Mouse (Mus musculus): ENCODE measurements around the gene Pot1a. TPM values are rescaled to one million over a fixed set of nuclear protein-coding genes. Genes with fewer than 3 reads are reported as not detected.

Gene Pot1a
- 45.6 and 47.7 TPM in 2 replicates for polyA plus RNA-seq (2014; fragmentation: Nextera tagmentation; extraction: Ambion mirVana)

DNA sequence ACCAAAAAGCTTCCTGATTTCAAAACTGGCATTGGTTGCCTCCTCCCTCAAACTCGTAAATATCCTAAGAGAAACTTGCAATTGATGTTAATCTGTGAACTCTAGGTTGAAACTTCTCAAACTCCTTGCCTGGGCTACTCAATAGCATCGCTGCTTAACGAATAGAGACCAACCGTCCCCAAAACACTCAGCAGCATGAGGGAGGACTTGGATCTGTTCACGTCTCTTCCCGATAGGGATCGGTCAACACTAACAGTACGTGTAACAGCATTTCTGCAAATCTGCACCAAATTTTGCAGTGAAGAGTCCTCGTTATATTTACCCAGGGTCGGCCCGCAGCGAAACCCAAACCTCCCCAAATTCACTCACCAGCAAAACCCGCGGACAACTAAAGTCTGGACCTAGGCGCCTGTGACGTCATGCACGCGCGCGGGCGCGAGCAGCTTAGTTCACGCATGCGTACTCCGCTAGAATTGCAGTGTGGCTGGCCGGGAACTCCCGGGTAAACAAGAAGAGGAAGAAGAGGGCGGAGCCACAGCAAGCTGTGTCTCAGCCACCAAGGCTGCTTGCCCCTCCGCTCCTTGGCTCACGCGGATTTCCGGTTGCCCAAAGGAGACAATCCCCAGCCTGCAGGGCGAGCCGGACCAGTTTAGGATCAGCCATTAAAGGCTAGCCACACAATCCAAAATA is at the start of gene Pot1a:
Gene Pot1a, minus strand, starts transcription at position 441 of the 690 bp plus-strand sequence.
- no peaks in the 10 kb centered on the region for H3K4me1 ChIP-seq (ENCODE audit: control insufficient read depth, insufficient read depth, low read length)
- under 1% methylated on average over 34 of the region's 34 CpGs for WGBS
- H3K36me3 ChIP-seq (ENCODE audit: control insufficient read depth, insufficient read depth, low read length): no peaks in the 10 kb centered on the region
- peak within 1 kb of the TSS; percentile 63; the same call in 1 of the 2 replicates for H3K27ac ChIP-seq (replicated peaks; ENCODE audit: low read depth, low read length)
- H3K9me3 ChIP-seq (ENCODE audit: control insufficient read depth, low read length): no peaks in the 10 kb centered on the region
- peak; percentile 98 for DNase-seq (ENCODE audit: low spot score)
- peak within 1 kb of the TSS; percentile 40 for H3K4me2 ChIP-seq (ENCODE audit: low read depth, severe bottlenecking)
- H3K9ac ChIP-seq (ENCODE audit: low read length): peak within 1 kb of the TSS; percentile 70
- H3K27me3 ChIP-seq (ENCODE audit: control insufficient read depth, insufficient read depth, low read length): no peaks in the 10 kb centered on the region
- ATAC-seq (ENCODE audit: insufficient number of reproducible peaks, low FRiP score, low TSS enrichment, low read depth): peak; percentile 98
- H3K4me3 ChIP-seq (ENCODE audit: low read depth, low read length): peak within 1 kb of the TSS; percentile 46

DNA sequence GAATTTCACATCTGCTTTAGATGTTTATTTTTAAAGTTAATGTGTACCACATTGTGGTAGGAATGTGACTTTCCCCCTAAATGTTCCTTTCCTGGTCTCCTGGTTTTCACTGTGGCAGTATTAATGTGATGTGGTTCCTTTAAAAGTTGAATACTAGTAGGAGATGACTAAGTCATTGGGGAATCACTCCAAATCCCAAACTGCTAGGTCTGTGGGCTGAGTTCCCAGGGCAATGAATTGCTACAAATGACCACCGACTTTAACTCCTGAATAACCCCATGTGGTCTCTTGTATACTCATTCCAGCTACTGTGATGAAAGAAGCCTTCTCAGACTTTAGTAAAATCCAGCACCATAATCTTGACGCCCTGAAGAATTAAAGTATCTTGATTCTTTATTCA is 27.2 kb upstream of the Pot1a start:
- 56% methylated on average over 2 of the region's 2 CpGs for WGBS
- H3K4me2 ChIP-seq (ENCODE audit: low read depth, severe bottlenecking): no peak overlapping the region
- no peak overlapping the region for H3K4me3 ChIP-seq (ENCODE audit: low read depth, low read length)
- H3K36me3 ChIP-seq (ENCODE audit: control insufficient read depth, insufficient read depth, low read length): no peaks in the 10 kb centered on the region
- H3K27ac ChIP-seq (replicated peaks; ENCODE audit: low read depth, low read length): no peak overlapping the region
- H3K27me3 ChIP-seq (ENCODE audit: control insufficient read depth, insufficient read depth, low read length): no peaks in the 10 kb centered on the region
- H3K4me1 ChIP-seq (ENCODE audit: control insufficient read depth, insufficient read depth, low read length): no peaks in the 10 kb centered on the region
- no peak for DNase-seq (ENCODE audit: low spot score)
- H3K9ac ChIP-seq (ENCODE audit: low read length): no peak overlapping the region
- H3K9me3 ChIP-seq (ENCODE audit: control insufficient read depth, low read length): no peaks in the 10 kb centered on the region
- no peak for ATAC-seq (ENCODE audit: insufficient number of reproducible peaks, low FRiP score, low TSS enrichment, low read depth)

DNA sequence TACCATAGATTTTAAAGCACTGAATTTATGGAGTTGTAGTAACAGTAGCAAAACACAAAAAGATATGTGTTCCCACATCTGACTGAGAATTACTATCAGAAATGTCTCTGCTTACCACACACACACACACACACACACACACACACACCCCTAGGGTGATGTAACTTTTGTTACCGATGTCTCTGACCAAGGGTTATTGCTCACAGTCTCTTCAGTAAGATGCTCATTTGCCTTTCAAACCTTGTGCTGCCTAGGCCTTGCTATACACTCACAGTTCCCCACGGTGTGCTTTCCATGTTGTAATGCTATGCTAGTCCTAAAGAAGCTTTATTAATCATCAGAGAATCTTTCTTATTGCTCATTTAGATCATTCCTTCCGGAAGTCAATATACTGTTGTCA is 3.0 kb downstream of the Pot1a start:
- Histone ChIP-seq H3K4me2 (ENCODE audit: low read depth, severe bottlenecking) (no peak overlapping the region), H3K27ac (replicated peaks; ENCODE audit: low read depth, low read length) (no peak overlapping the region), H3K9me3 (ENCODE audit: control insufficient read depth, low read length) (no peaks in the 10 kb centered on the region), H3K4me1 (ENCODE audit: control insufficient read depth, insufficient read depth, low read length) (no peaks in the 10 kb centered on the region), H3K27me3 (ENCODE audit: control insufficient read depth, insufficient read depth, low read length) (no peaks in the 10 kb centered on the region), H3K36me3 (ENCODE audit: control insufficient read depth, insufficient read depth, low read length) (no peaks in the 10 kb centered on the region), H3K4me3 (ENCODE audit: low read depth, low read length) (no peak overlapping the region), H3K9ac (ENCODE audit: low read length) (no peak overlapping the region)
- no peak for DNase-seq (ENCODE audit: low spot score)
- 97% methylated on average over 3 of the region's 3 CpGs for WGBS
- no peak for ATAC-seq (ENCODE audit: insufficient number of reproducible peaks, low FRiP score, low TSS enrichment, low read depth)

DNA sequence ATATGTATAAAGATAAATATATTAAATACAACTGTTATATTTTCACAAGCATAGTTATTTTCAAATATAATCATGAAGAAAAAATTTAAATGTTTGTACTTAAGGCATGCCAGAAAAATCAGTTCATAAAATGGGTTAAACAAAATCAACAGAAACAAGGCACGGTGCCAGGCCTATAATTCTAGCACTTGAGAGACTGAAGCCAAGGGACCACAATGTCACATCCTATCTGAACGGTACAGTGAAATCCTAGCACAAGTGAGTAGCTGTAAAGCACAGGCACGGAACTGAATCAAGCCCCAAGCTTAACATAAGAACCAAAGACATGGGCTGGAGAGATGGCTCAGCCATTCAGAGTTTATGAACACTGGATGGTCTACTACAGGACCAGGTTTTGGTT is 6.8 kb downstream of the Pot1a start:
- no peaks in the 10 kb centered on the region for H3K4me1 ChIP-seq (ENCODE audit: control insufficient read depth, insufficient read depth, low read length)
- no peak for ATAC-seq (ENCODE audit: insufficient number of reproducible peaks, low FRiP score, low TSS enrichment, low read depth)
- DNase-seq (ENCODE audit: low spot score): no peak
- no peak overlapping the region for H3K9ac ChIP-seq (ENCODE audit: low read length)
- no peaks in the 10 kb centered on the region for H3K9me3 ChIP-seq (ENCODE audit: control insufficient read depth, low read length)
- no peak overlapping the region for H3K27ac ChIP-seq (replicated peaks; ENCODE audit: low read depth, low read length)
- no peaks in the 10 kb centered on the region for H3K27me3 ChIP-seq (ENCODE audit: control insufficient read depth, insufficient read depth, low read length)
- H3K4me3 ChIP-seq (ENCODE audit: low read depth, low read length): no peak overlapping the region
- H3K4me2 ChIP-seq (ENCODE audit: low read depth, severe bottlenecking): no peak overlapping the region
- H3K36me3 ChIP-seq (ENCODE audit: control insufficient read depth, insufficient read depth, low read length): peaks cover 2% of the 10 kb centered on the region; the same call in 1 of the 2 replicates
- WGBS: 98% methylated on average over 3 of the region's 3 CpGs

DNA sequence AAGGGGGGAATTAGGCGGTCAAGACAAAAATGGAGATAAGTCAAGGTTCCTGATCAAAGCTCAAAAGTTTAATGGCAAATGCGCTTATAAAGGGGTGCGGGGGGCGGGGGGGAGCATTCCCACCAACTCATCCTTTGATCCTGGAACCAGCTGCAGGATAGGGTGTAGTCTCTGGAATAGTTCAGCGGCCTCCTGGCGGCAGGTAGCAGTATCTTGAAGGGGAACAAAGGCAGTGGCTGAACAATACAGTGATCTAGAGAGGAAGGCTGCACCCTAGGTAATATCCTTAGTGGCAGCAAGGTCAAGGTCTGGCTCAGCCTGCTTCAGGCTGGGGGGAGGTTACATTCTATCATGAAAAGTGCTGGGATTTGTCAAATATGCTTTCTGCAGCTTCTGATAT is 7.8 kb downstream of the Pot1a start:
- Histone ChIP-seq H3K27ac (replicated peaks; ENCODE audit: low read depth, low read length) (no peak overlapping the region), H3K4me3 (ENCODE audit: low read depth, low read length) (no peak overlapping the region), H3K4me2 (ENCODE audit: low read depth, severe bottlenecking) (no peak overlapping the region), H3K4me1 (ENCODE audit: control insufficient read depth, insufficient read depth, low read length) (no peaks in the 10 kb centered on the region), H3K9ac (ENCODE audit: low read length) (no peak overlapping the region), H3K36me3 (ENCODE audit: control insufficient read depth, insufficient read depth, low read length) (peaks cover 2% of the 10 kb centered on the region; the same call in 1 of the 2 replicates), H3K27me3 (ENCODE audit: control insufficient read depth, insufficient read depth, low read length) (no peaks in the 10 kb centered on the region), H3K9me3 (ENCODE audit: control insufficient read depth, low read length) (no peaks in the 10 kb centered on the region)
- WGBS: 92% methylated on average over 6 of the region's 6 CpGs
- DNase-seq (ENCODE audit: low spot score) (no peak), ATAC-seq (ENCODE audit: insufficient number of reproducible peaks, low FRiP score, low TSS enrichment, low read depth) (no peak)

DNA sequence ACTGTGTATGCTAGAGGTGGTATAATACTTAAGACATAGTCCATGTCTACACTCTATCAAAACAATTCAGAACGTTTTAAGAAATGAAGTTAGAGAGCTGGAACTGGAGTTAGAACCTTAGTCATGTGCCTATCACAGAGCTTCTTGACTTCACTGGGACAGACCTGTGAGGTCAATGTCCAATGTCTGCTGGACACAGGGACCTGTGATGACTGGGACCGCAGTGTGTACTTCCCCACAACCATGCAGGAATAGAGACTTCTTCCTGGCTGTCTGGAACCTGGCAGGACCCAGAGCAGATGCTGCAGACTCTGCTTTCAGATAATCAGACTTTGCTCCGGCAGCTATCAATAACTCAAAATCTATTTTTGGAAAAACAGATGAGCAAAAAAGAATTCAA is 40.8 kb downstream of the Pot1a start:
- no peak for DNase-seq (ENCODE audit: low spot score)
- no peak overlapping the region for H3K4me3 ChIP-seq (ENCODE audit: low read depth, low read length)
- no peaks in the 10 kb centered on the region for H3K9me3 ChIP-seq (ENCODE audit: control insufficient read depth, low read length)
- no peak overlapping the region for H3K4me2 ChIP-seq (ENCODE audit: low read depth, severe bottlenecking)
- H3K27ac ChIP-seq (replicated peaks; ENCODE audit: low read depth, low read length): no peak overlapping the region
- H3K27me3 ChIP-seq (ENCODE audit: control insufficient read depth, insufficient read depth, low read length): no peaks in the 10 kb centered on the region
- WGBS: 92% methylated on average over 3 of the region's 3 CpGs
- no peaks in the 10 kb centered on the region for H3K4me1 ChIP-seq (ENCODE audit: control insufficient read depth, insufficient read depth, low read length)
- no peak for ATAC-seq (ENCODE audit: insufficient number of reproducible peaks, low FRiP score, low TSS enrichment, low read depth)
- H3K36me3 ChIP-seq (ENCODE audit: control insufficient read depth, insufficient read depth, low read length): 0 out of 2 replicates have a peak, but pooled peaks cover 2% of the 10 kb centered on the region
- no peak overlapping the region for H3K9ac ChIP-seq (ENCODE audit: low read length)

DNA sequence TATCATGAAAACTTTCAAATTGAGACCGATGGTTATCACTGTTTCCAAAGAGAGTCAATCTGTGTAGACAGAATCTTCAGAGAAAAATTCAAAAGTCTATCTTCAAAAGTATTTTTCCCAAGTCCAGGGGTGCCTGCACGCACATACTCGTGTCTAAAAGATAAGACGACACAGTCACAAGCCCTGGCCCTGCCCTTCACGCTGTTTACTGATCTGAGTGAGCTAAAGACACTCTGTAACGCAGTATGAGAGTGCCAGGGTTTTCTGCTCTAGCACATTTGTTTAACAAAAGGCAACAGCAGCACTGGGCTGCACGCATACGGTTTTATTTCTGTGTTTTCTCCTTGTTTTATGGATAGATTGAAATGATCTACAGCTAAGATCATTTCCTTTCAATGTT is 41.5 kb downstream of the Pot1a start:
- H3K9ac ChIP-seq (ENCODE audit: low read length): no peak overlapping the region
- no peak overlapping the region for H3K4me2 ChIP-seq (ENCODE audit: low read depth, severe bottlenecking)
- DNase-seq (ENCODE audit: low spot score): no peak
- 0 out of 2 replicates have a peak, but pooled peaks cover 2% of the 10 kb centered on the region for H3K36me3 ChIP-seq (ENCODE audit: control insufficient read depth, insufficient read depth, low read length)
- H3K27me3 ChIP-seq (ENCODE audit: control insufficient read depth, insufficient read depth, low read length): no peaks in the 10 kb centered on the region
- no peaks in the 10 kb centered on the region for H3K4me1 ChIP-seq (ENCODE audit: control insufficient read depth, insufficient read depth, low read length)
- H3K9me3 ChIP-seq (ENCODE audit: control insufficient read depth, low read length): no peaks in the 10 kb centered on the region
- H3K4me3 ChIP-seq (ENCODE audit: low read depth, low read length): no peak overlapping the region
- no peak overlapping the region for H3K27ac ChIP-seq (replicated peaks; ENCODE audit: low read depth, low read length)
- no peak for ATAC-seq (ENCODE audit: insufficient number of reproducible peaks, low FRiP score, low TSS enrichment, low read depth)
- 88% methylated on average over 8 of the region's 8 CpGs for WGBS

DNA sequence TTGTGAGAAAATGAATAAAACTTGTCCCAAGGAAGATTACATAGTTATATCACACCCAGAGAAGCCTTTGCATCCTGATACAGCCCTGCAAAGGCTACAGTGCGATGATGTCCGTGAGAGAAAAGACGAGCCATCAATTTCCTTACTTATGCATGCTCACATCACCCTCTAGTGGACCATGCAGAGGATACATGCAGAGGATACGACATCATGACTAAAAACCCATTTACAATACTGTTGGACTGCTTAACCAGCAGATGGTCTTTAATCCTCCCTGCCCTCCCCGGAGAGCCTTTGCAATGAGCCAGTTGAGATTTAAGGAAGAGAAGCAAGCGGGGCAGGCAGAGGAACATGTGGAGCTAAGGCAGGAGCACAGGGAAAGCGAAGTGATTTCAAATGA is 42.0 kb downstream of the Pot1a start:
- H3K4me1 ChIP-seq (ENCODE audit: control insufficient read depth, insufficient read depth, low read length): no peaks in the 10 kb centered on the region
- no peak for ATAC-seq (ENCODE audit: insufficient number of reproducible peaks, low FRiP score, low TSS enrichment, low read depth)
- no peak overlapping the region for H3K4me2 ChIP-seq (ENCODE audit: low read depth, severe bottlenecking)
- H3K9me3 ChIP-seq (ENCODE audit: control insufficient read depth, low read length): no peaks in the 10 kb centered on the region
- no peak for DNase-seq (ENCODE audit: low spot score)
- WGBS: 79% methylated on average over 7 of the region's 7 CpGs
- 0 out of 2 replicates have a peak, but pooled peaks cover 2% of the 10 kb centered on the region for H3K36me3 ChIP-seq (ENCODE audit: control insufficient read depth, insufficient read depth, low read length)
- no peak overlapping the region for H3K9ac ChIP-seq (ENCODE audit: low read length)
- H3K27me3 ChIP-seq (ENCODE audit: control insufficient read depth, insufficient read depth, low read length): no peaks in the 10 kb centered on the region
- H3K4me3 ChIP-seq (ENCODE audit: low read depth, low read length): no peak overlapping the region
- H3K27ac ChIP-seq (replicated peaks; ENCODE audit: low read depth, low read length): no peak overlapping the region

DNA sequence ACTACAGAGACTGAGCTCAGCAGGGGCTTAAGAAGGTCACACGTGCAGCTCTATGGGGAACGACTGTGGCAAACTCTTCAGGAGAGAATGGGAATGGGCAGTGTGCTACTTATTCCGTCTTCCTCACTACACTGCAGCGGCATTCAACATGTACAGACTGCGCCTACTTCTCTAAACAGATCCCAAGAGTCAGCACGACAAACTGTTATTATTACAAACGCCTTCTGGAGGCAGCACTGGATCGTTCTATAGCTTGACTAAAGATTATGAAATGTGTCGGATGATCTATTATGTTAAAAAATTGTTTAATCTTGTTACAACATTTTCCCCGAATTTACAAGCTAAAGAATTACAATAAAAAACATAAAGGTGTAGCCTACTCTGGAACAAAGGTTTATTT is 42.8 kb downstream of the Pot1a start:
- no peaks in the 10 kb centered on the region for H3K36me3 ChIP-seq (ENCODE audit: control insufficient read depth, insufficient read depth, low read length)
- no peak for DNase-seq (ENCODE audit: low spot score)
- WGBS: 93% methylated on average over 10 of the region's 10 CpGs
- H3K27me3 ChIP-seq (ENCODE audit: control insufficient read depth, insufficient read depth, low read length): no peaks in the 10 kb centered on the region
- H3K4me3 ChIP-seq (ENCODE audit: low read depth, low read length): no peak overlapping the region
- no peak overlapping the region for H3K4me2 ChIP-seq (ENCODE audit: low read depth, severe bottlenecking)
- no peak for ATAC-seq (ENCODE audit: insufficient number of reproducible peaks, low FRiP score, low TSS enrichment, low read depth)
- H3K4me1 ChIP-seq (ENCODE audit: control insufficient read depth, insufficient read depth, low read length): no peaks in the 10 kb centered on the region
- H3K27ac ChIP-seq (replicated peaks; ENCODE audit: low read depth, low read length): no peak overlapping the region
- no peak overlapping the region for H3K9ac ChIP-seq (ENCODE audit: low read length)
- H3K9me3 ChIP-seq (ENCODE audit: control insufficient read depth, low read length): no peaks in the 10 kb centered on the region

Data from limb, embryonic 11.5 days (tissue).